Mouse (Mus musculus) splenic B cell, adult 2 months (primary cell): ENCODE data around the gene Garem2.

Source experiments
- DNase-seq: peaks from one replicate; pipeline ENCODE4 v3.0.0-alpha.2; 2011; ENCODE audit warnings: low read depth, low spot score
- H3K27me3 ChIP-seq: 2 replicates; pipeline ENCODE4 v1.6.1; 2012; ENCODE audit warnings: mild to moderate bottlenecking, low read length, moderate library complexity, mixed read lengths; ENCODE audit not compliant: control insufficient read depth, poor library complexity, insufficient read depth, severe bottlenecking
- H3K36me3 ChIP-seq: 2 replicates; pipeline ENCODE4 v1.6.1; 2012; ENCODE audit warnings: mild to moderate bottlenecking, low read length, moderate library complexity, mixed read lengths; ENCODE audit not compliant: control insufficient read depth, poor library complexity, insufficient read depth, severe bottlenecking

Garem2 gene

GRCm38 (mm10) chr5:30154013-30154412 lies 49.1 kb downstream of the Garem2 start:
- Histone ChIP-seq H3K27me3 (no peaks in the 10 kb centered on the region), H3K36me3 (no peaks in the 10 kb centered on the region)
- no peak for DNase-seq

GRCm38 (mm10) chr5:30154474-30155394 lies 49.8 kb downstream of the Garem2 start, which contains the start of the genes Hadha and Hadhb:
Gene Hadha, minus strand, starts transcription at chr5:30155162.
Gene Hadhb, plus strand, starts transcription at chr5:30155248.
- DNase-seq, result peak; percentile 94
- H3K27me3 ChIP-seq, result no peaks in the 10 kb centered on the region
- H3K36me3 ChIP-seq, result no peaks in the 10 kb centered on the region

- H3K36me3 ChIP-seq, result no peaks in the 10 kb centered on the region
- DNase-seq, result no peak
- H3K27me3 ChIP-seq, result no peaks in the 10 kb centered on the region
Observed at GRCm38 (mm10) chr5:30155395-30155792, 50.4 kb downstream of the Garem2 start.

GRCm38 (mm10) chr5:30155821-30156629 lies 51.1 kb downstream of the Garem2 start:
- peak; percentile 49 for DNase-seq
- H3K27me3 ChIP-seq, result no peaks in the 10 kb centered on the region
- no peaks in the 10 kb centered on the region for H3K36me3 ChIP-seq

GRCm38 (mm10) chr5:30159601-30160000 lies 54.6 kb downstream of the Garem2 start:
- Histone ChIP-seq H3K36me3 (no peaks in the 10 kb centered on the region), H3K27me3 (no peaks in the 10 kb centered on the region)
- no peak for DNase-seq

GRCm38 (mm10) chr5:30161836-30162235 lies 56.9 kb downstream of the Garem2 start:
- no peaks in the 10 kb centered on the region for H3K27me3 ChIP-seq
- no peak for DNase-seq
- H3K36me3 ChIP-seq, result no peaks in the 10 kb centered on the region

GRCm38 (mm10) chr5:30162339-30162738 lies 57.4 kb downstream of the Garem2 start:
- H3K36me3 ChIP-seq, result no peaks in the 10 kb centered on the region
- no peaks in the 10 kb centered on the region for H3K27me3 ChIP-seq
- DNase-seq, result no peak

- Histone ChIP-seq H3K27me3 (no peaks in the 10 kb centered on the region), H3K36me3 (peaks cover 8% of the 10 kb centered on the region; the same call in 1 of the 2 replicates)
- no peak for DNase-seq
Observed at GRCm38 (mm10) chr5:30165234-30165946, 60.4 kb downstream of the Garem2 start.
